Mouse (Mus musculus) small intestine, adult 2 months (tissue): ENCODE measurements at regions not wholly inside any gene's neighbourhood (a gene's known extent, or its start where the extent isn't known, plus 50 kb on each side); places are given as distances from the start of the nearest gene placed in this dataset.

ENCODE experiments used
- H3K27ac ChIP-seq: fragments of 200-500 bp; 2 replicates; pipeline ENCODE4 v1.5.1; 2012; ENCODE audit warnings: low read depth, low read length, control low read depth, inconsistent platforms; ENCODE audit not compliant: insufficient read depth
- H3K27me3 ChIP-seq: fragments of 200-500 bp; 2 replicates; pipeline ENCODE4 v1.6.1; 2012; ENCODE audit warnings: mild to moderate bottlenecking, moderate library complexity, low read length, inconsistent platforms; ENCODE audit not compliant: control insufficient read depth, insufficient read depth
- H3K36me3 ChIP-seq: fragments of 200-500 bp; 2 replicates; pipeline ENCODE4 v1.6.1; 2012; ENCODE audit warnings: mild to moderate bottlenecking, low read length, control low read depth, inconsistent platforms; ENCODE audit not compliant: control insufficient read depth, insufficient read depth
- H3K4me1 ChIP-seq: fragments of 200-500 bp; 2 replicates; pipeline ENCODE4 v1.6.1; 2012; ENCODE audit warnings: low read length, inconsistent platforms, mixed read lengths; ENCODE audit not compliant: control insufficient read depth, insufficient read depth, insufficient read length
- H3K4me3 ChIP-seq: fragments of 200-500 bp; 2 replicates; pipeline ENCODE4 v1.5.1; 2012; ENCODE audit warnings: low read depth, mild to moderate bottlenecking, control low read depth, inconsistent platforms, low read length, moderate library complexity
- CTCF ChIP-seq: fragments of 200-500 bp; IDR thresholded peaks from 2 replicates; pipeline ENCODE4 v1.5.1; 2012; ENCODE audit warnings: low read depth, mild to moderate bottlenecking, control low read depth, inconsistent platforms, low read length, moderate library complexity, mixed read lengths; ENCODE audit not compliant: insufficient replicate concordance, insufficient read length; ENCODE audit errors: extremely low read depth
- POLR2A ChIP-seq: fragments of 200-500 bp; IDR thresholded peaks from 2 replicates; pipeline ENCODE4 v1.6.1; 2012; ENCODE audit warnings: low read depth, mild to moderate bottlenecking, control low read depth, inconsistent platforms, low read length, moderate library complexity
- WGBS: fragments of 180-500 bp; shearing (Covaris S2); methylation state at CpG from one replicate; pipeline ENCODE4 v1.1.7; 2018; 5-methylcytosine and 5-hydroxymethylcytosine counted together

GRCm38 (mm10) chr5:52920251-52920650 lies 86.4 kb downstream of the Anapc4 start:
- TF ChIP-seq POLR2A (no peak), CTCF (no peak)
- 82% methylated on average over 3 of the region's 3 CpGs for WGBS
- H3K4me3 ChIP-seq: no peak overlapping the region

DNA sequence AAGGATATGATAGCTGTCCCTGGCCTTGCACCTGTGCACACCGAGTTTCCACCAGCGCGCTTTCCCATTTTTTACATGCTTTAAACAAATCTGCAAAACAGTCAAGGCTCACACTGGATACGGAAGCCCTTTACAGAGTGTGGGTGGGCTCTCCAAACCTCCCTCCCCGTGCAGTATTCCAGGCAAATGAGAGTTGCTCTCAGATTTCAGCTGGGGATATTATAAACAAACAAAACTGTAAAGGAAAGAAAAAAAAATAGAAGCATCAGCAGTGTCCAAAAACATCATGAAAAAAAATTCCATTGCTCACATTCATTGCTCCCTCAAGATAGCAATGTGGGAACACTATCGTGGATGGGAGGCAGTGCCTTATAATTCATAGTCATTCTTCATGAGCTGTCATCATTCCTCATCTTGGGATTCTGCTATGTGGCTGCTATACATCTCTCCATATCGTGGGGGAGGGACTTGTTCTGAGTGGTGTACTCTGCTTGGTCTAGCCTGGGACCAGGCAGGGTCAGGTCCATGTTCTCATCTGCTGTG lies 87.0 kb downstream of the Anapc4 start:
- H3K4me3 ChIP-seq: no peak overlapping the region
- no peaks in the 10 kb centered on the region for H3K27me3 ChIP-seq
- no peak overlapping the region for H3K27ac ChIP-seq
- no peaks in the 10 kb centered on the region for H3K36me3 ChIP-seq
- TF ChIP-seq CTCF (no peak), POLR2A (no peak)
- 72% methylated on average over 7 of the region's 7 CpGs for WGBS
- no peaks in the 10 kb centered on the region for H3K4me1 ChIP-seq

More at GRCm38 (mm10) chr5:52920251-52920650, 86.4 kb downstream of the Anapc4 start:
- Histone ChIP-seq H3K27ac (no peak overlapping the region), H3K36me3 (no peaks in the 10 kb centered on the region), H3K27me3 (no peaks in the 10 kb centered on the region), H3K4me1 (no peaks in the 10 kb centered on the region)

GRCm38 (mm10) chr5:52925006-52925405 lies 91.2 kb downstream of the Anapc4 start:
- Histone ChIP-seq H3K36me3 (no peaks in the 10 kb centered on the region), H3K4me3 (no peak overlapping the region), H3K27ac (no peak overlapping the region), H3K4me1 (no peaks in the 10 kb centered on the region), H3K27me3 (no peaks in the 10 kb centered on the region)
- WGBS: 85% methylated on average over 6 of the region's 6 CpGs
- TF ChIP-seq POLR2A (no peak), CTCF (no peak)

DNA sequence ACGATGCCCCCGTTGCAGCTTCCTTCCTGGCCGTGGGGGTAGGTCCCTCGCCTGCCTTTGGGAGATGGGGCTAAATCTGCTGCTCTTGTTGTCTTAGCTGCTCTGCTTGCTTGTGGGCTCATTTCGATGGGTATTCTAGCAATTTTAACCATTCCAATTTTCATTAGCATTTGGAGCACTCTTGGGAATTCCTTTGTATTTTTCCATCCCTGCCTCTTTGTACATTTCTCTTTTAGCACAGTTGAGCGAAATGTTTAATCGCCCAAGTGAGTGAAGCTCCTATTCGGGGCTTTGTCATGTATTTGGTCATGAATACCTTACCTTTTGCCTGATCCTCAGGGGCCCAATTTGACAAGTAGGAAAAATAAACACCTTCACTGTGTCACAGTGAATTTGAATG lies 95.9 kb downstream of the Anapc4 start:
- H3K27me3 ChIP-seq: no peaks in the 10 kb centered on the region
- H3K36me3 ChIP-seq: no peaks in the 10 kb centered on the region
- WGBS: 78% methylated on average over 8 of the region's 8 CpGs
- H3K4me1 ChIP-seq: no peaks in the 10 kb centered on the region
- TF ChIP-seq CTCF: no peak
- TF ChIP-seq POLR2A: no peak
- H3K4me3 ChIP-seq: no peak overlapping the region
- no peak overlapping the region for H3K27ac ChIP-seq

- H3K4me1 ChIP-seq: no peaks in the 10 kb centered on the region
- no peaks in the 10 kb centered on the region for H3K27me3 ChIP-seq
- H3K36me3 ChIP-seq: no peaks in the 10 kb centered on the region
- 75% methylated on average over 6 of the region's 6 CpGs for WGBS
- H3K4me3 ChIP-seq: no peak overlapping the region
- H3K27ac ChIP-seq: no peak overlapping the region
- no peak for TF ChIP-seq CTCF
- TF ChIP-seq POLR2A: no peak
These were observed 99.5 kb downstream of the Anapc4 start for GRCm38 (mm10) chr5:52933291-52933690.

DNA sequence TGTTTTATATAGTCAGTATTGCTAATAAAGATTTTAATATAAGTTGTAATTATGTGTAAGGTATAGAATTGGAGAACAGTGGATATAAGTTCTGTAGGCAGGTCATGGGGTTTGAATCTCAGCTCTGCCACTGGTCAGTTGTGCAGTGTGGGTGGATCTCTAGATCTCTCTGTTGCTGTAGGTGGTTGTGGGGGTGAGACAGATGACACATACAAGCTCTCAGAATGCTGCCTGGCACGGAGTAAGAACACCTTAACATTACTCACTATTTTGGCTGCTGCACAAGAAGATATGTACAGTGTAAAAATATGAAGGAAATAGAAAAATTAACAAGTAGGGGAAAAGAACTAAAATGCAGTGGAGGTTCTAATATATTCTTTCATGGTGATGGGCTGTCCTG lies 100.3 kb upstream of the Slc34a2 start:
- Histone ChIP-seq H3K4me1 (no peaks in the 10 kb centered on the region), H3K27me3 (no peaks in the 10 kb centered on the region), H3K4me3 (no peak overlapping the region), H3K27ac (no peak overlapping the region), H3K36me3 (no peaks in the 10 kb centered on the region)
- no peak for TF ChIP-seq CTCF
- WGBS: 63% methylated on average over 1 of the region's 1 CpGs

DNA sequence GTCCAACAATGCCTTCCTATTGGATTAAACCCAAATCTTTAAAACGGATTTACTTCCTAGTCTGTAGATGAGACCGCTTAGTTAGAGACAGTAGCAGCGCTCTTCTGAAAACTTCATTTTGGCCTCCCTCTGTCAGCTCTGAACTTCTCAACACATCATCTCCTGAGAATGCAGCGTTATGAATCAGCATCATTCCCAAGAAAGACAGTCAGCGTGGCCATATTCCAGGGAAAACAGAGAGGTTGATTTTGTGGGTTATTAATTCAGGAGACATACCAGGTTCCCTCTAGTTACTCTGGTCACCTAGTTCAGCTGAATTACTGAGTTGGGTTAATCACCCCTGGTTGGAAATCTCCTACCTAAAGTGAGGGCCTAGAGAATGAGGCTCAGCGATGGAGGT lies 97.9 kb upstream of the Slc34a2 start:
- 92% methylated on average over 6 of the region's 6 CpGs for WGBS
- no peak overlapping the region for H3K4me3 ChIP-seq
- no peak for TF ChIP-seq CTCF
- no peak for TF ChIP-seq POLR2A

More for the DNA sequence above, 97.9 kb upstream of the Slc34a2 start:
- H3K36me3 ChIP-seq: no peaks in the 10 kb centered on the region
- H3K27ac ChIP-seq: no peak overlapping the region
- no peaks in the 10 kb centered on the region for H3K4me1 ChIP-seq
- H3K27me3 ChIP-seq: no peaks in the 10 kb centered on the region
